Mouse (Mus musculus): ENCODE measurements at regions not wholly inside any gene's neighbourhood (a gene's known extent, or its start where the extent isn't known, plus 50 kb on each side); places are given as distances from the start of the nearest gene placed in this dataset.

- DNase-seq, result no peak
Observed at GRCm38 (mm10) chr5:99782806-99783205, 53.9 kb upstream of the Rasgef1b start.

- DNase-seq, result no peak
Observed at GRCm38 (mm10) chr5:99785850-99786249, 57.0 kb upstream of the Rasgef1b start.

DNA sequence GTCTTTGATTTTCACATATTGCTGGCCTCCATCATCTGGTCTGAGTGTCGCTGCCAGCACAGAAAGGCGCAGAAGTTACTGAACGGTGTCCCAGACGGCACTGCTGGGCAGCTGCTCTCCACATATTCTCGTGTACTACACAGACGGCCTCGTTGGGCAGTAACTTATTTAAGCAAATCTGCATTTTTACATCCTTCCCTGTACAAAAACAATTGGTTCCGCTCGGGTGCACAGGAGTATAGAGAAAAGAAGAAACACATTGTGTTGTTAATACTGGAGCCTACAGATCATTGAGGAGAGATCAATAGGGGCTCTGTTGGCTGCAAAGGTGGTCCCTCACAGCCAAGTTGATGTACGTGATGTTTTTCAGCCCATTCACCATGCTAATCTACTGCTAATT is 58.4 kb upstream of the Rasgef1b start:
- no peak for DNase-seq

- DNase-seq, result no peak
Observed at GRCm38 (mm10) chr5:99787665-99788366, 59.0 kb upstream of the Rasgef1b start.

DNA sequence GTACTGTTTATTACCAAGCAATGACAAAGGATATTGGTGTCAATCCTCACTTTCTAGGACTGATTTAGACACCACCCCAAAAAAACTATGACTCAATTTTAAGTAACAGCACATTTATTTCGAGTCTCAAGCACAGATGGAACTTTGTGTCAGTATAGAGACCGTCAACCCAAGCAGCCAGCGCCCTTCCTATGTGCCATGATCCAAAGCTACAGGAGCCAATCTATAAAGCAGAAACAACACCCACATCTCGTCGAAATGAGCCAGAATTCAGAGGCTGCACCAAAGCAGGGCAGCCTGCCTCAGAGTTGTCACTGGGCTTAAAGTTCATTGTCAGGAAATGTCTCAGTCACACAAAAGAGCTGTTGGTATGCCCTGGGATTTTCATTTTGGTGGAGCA is 61.9 kb upstream of the Rasgef1b start:
- DNase-seq, result no peak

DNA sequence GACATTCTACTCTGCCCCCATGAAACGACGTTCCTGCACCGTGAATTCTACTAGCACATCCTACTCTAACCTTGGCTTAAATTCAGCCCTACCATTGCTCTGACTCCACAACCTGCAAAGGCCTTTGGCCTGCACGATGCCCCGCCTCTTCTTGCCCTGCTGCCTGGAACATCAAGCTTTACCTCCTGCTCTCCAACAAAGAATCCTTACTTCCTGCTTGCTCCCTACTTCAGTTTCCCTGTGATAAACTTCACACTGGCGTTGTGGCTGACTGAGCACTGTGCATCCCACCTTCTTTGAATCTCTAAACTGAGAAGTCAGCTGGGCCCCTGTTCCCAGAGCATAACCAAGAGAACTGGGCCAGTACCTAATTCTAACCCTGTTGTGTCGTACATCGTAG is 71.7 kb upstream of the Rasgef1b start:
- no peak for DNase-seq

- DNase-seq, result no peak
Observed at GRCm38 (mm10) chr5:99801791-99802450, 73.1 kb upstream of the Rasgef1b start.

GRCm38 (mm10) chr5:99826861-99827260 is 79.2 kb upstream of the Vamp9 start:
- DNase-seq, result no peak

DNA sequence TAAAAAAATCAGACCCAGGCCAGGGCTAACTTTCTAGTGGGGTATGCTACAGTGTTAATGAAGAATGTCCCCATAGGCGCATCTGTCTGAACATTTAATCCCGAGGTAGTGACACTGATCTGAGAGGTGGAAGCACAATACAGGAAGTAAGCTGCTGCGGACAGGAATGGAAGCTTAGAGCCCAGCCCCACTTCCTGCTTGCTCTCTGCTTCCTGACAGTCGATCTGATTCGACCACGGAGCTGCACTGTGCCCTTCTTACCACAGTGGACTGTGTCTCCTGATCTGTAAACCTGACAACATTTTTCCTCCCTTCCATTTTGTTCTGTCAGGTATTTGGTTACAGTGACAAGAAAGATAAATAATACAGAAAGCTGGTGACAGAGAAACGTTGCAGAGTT is 77.5 kb upstream of the Vamp9 start:
- no peak for DNase-seq

DNA sequence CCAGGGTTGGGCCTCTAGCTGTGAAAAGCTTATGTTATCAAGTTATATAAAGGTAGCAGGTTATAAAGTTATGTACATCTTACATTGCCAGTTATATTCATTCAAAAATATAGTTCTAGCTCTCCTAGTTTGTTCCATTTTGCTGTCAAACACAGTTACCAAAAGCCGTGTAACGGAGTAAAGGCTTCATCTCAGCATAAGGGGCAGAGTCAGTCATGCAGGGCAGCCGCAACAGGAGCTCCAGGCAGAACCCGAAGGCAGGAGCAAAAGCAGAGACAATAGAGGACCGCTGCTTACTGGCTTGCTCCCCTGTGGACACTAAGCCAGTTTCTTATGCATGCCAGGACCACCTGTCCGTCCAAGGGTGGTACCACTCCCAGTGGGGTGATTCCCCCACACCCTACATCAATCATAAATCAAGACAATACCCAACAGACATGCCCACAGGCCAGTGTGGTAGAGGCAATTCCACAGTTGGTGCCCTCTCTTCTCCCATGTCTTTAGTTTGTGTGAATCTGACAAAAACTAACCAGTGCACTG is 67.7 kb upstream of the Vamp9 start:
- no peak for DNase-seq

GRCm38 (mm10) chr5:99839661-99840060 is 66.4 kb upstream of the Vamp9 start:
- no peak for DNase-seq

- no peak for DNase-seq
Observed at GRCm38 (mm10) chr5:99840884-99841283, 65.2 kb upstream of the Vamp9 start.

DNA sequence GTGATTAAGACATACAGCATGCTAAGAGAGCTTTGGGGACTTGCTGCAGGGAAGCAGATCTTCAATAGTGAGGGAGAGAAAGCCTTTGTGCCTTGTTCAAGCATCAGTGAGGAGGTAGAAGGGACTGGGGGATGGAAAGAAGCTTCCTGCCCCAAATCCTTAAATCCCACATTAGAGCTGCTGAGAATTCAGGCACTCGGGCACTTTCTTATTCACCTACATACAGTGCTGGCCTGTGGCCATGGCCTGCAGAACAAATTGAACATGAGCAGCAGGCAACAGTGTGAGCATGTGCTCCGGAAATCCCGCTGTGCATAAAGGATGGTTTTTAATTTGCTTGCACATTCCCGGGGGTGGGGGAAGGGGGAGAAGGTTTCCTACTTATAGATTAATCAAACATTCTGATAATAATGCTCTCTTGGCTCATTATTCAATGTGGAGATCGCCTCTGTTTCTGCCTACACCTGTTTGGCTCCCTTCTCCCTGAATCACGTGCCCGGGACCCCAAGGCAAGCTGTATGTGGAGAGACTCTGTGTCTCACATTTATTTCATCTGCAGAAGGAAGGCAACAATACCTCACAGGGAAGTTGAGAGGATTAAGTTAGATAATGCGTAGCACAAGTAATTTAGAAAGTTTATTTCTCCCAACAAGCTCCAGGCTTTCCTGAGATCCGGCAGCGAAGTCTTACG is 60.3 kb upstream of the Vamp9 start:
- DNase-seq, result no peak

DNA sequence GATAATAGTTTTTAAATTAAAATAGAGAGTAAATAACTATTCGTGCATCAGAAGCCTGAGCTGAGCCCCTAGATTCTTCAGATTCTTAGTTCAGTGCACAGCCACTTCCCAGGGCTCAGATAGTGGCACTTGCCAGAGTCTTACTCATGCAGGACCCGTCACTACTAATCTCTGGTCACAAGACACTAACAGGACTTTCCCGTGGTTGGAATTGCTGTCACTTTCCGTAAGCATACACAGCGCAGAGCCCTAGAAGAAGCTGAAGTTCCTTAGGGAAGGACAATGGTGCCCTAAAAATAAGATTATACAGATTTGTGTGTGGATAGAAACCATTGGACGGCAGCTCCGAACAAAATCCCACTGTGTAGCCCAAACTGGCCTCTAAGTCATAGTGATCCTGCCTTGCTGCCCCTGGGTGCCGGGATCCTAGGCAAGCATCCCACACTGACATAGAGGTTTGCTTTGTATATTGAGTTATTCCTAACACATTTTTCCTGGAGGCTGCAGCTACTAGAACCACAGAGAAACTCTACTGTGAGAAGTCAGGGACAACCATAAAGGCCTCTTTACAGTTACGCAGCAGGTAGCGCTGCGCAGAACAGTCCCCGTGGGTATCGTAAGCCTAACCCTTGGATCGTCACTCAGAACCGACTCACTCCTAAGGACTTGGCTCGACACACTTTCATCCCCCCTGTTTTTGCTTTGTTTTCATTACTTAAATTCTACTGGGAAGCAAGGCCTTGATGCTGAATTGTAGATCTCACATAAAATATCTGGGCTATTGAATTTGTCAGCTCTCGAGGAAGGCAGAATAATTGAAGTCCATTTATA is 57.7 kb upstream of the Vamp9 start:
- no peak for DNase-seq

GRCm38 (mm10) chr5:99849001-99849400 is 57.1 kb upstream of the Vamp9 start:
- DNase-seq, result no peak

- DNase-seq, result peak; percentile 77
Observed at GRCm38 (mm10) chr5:99852316-99852715, 53.7 kb upstream of the Vamp9 start.
